Mouse (Mus musculus): ENCODE measurements around the gene Hfe. TPM values are rescaled to one million over a fixed set of nuclear protein-coding genes. Genes with fewer than 3 reads are reported as not detected.
"Not testable (repeated sequence)": the region's sequence is repeated elsewhere in the genome, so short reads cannot be mapped to it uniquely, and the experiment has no call there.

The Hfe gene
- polyA plus RNA-seq, 1 experiment, result 4.5 TPM

DNA sequence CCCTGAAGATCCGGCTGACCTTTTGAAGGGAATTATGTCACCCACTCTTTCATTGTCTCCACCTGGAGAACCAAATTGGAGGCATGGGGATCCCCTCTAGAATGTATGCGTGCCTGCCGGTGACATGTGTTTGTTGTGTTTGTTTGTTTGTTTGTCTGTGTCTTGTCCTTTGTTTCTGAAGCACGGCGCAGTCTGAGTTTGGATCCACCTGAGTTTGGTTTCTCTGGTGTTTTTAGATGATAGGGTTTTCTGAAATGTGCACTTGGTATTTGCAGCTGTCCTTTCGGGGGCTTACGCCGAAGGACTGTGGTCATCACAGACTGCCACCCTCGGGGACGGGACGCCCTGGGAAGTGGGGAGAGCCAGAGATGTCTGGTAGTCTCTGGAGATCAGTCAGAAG, 6.5 kb upstream of the Hfe start:
- Histone ChIP-seq H3K4me1 (ENCODE audit: control insufficient read depth, insufficient read depth, low read length) (no peaks in the 10 kb centered on the region; the same call in 1 of the 2 replicates), H3K4me3 (replicated peaks; ENCODE audit: control insufficient read depth, low read depth, low read length) (no peak overlapping the region), H3K27ac (ENCODE audit: control insufficient read depth, insufficient read depth, low read depth, low read length, poor library complexity) (peak overlapping the region; percentile 69)
- WGBS, result 62% methylated on average over 11 of the region's 11 CpGs
- TF ChIP-seq CTCF (IDR thresholded peaks at IDR 0.05; ENCODE audit: control insufficient read depth, insufficient read depth, low read length), result no peak
- no peak for TF ChIP-seq POLR2A (IDR thresholded peaks at IDR 0.05; ENCODE audit: borderline replicate concordance, control insufficient read depth, low read depth, low read length)

DNA sequence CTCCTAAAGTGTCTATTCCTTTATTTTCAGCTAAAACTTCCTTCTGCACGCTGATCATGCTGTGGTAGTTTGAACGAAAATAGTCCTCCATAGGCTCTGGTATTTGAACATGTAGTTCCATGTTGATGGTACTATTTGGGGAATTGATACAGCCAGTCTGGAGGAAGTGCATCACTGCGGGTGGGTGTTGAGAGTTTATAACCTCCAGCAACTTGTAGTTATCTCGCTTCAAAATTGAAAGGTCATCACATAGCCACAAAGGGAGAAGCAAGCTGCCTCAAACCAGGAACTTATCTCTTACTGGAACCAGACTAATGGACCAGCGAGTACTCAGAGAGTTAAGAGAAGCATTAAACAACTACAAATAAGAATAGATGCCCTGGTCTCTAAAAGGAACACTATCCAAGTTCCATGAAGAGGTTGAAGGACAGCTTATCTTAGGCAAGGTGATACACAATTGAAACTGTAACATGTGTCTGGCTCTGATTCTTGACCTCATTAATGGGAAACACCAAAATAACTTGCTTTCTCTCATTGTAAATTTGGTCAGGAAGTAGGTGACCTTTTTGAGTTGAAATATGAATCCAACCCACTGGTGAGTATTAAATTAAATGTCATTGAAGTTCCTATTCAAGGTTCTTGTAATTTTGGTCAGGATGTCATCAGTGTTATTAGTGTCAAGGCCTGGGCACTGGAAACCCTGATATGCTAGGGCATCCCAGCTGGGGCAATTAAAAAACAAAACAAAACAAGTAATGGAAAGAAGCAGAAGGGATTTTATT, 5.8 kb upstream of the Hfe start:
- whole genome bisulfite sequencing, result 33% methylated on average over 5 of the region's 5 CpGs
- Histone ChIP-seq H3K4me3 (replicated peaks; ENCODE audit: control insufficient read depth, low read depth, low read length) (no peak overlapping the region), H3K4me1 (ENCODE audit: control insufficient read depth, insufficient read depth, low read length) (no peaks in the 10 kb centered on the region; the same call in 1 of the 2 replicates), H3K27ac (ENCODE audit: control insufficient read depth, insufficient read depth, low read depth, low read length, poor library complexity) (no peak overlapping the region)
- TF ChIP-seq CTCF (IDR thresholded peaks at IDR 0.05; ENCODE audit: control insufficient read depth, insufficient read depth, low read length), result no peak
- no peak for TF ChIP-seq POLR2A (IDR thresholded peaks at IDR 0.05; ENCODE audit: borderline replicate concordance, control insufficient read depth, low read depth, low read length)

DNA sequence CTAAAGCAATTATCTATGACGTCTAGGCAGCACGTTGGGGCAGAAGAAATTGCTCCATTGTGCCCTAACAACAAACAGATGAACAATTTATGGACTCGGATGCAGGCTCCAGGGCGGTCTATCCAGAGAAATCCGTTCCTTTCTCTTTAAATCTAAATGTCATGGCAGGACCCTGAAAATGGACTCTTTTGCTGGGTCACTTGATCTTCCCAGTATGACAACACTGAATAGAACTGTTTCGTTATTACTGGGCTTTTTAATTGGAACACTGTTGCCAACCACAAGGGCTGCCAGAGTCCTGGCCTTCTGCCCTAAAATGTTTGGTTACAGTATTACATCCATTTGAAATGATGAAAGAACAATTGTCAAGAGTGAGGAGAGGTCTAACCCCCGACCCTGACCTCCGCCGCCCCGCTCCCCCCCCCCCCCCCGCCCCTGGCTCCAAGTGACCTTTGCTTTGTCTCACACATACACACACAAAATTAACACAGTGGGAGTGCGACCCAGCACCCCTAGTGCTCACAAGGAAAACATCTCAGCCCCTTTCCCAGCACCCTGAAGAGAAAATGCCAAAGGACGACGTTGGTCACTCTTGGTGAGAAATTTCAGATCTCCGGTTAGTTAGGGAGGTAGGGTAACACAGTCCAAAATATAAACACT, 810 bp downstream of the Hfe start:
- WGBS, result 21% methylated on average over 15 of the region's 15 CpGs
- Histone ChIP-seq H3K27ac (ENCODE audit: control insufficient read depth, insufficient read depth, low read depth, low read length, poor library complexity) (peak overlapping the region; percentile 78), H3K4me3 (replicated peaks; ENCODE audit: control insufficient read depth, low read depth, low read length) (peak overlapping the region; percentile 75), H3K4me1 (ENCODE audit: control insufficient read depth, insufficient read depth, low read length) (no peaks in the 10 kb centered on the region; the same call in 1 of the 2 replicates)
- TF ChIP-seq CTCF (IDR thresholded peaks at IDR 0.05; ENCODE audit: control insufficient read depth, insufficient read depth, low read length) (no peak), POLR2A (IDR thresholded peaks at IDR 0.05; ENCODE audit: borderline replicate concordance, control insufficient read depth, low read depth, low read length) (no peak)

DNA sequence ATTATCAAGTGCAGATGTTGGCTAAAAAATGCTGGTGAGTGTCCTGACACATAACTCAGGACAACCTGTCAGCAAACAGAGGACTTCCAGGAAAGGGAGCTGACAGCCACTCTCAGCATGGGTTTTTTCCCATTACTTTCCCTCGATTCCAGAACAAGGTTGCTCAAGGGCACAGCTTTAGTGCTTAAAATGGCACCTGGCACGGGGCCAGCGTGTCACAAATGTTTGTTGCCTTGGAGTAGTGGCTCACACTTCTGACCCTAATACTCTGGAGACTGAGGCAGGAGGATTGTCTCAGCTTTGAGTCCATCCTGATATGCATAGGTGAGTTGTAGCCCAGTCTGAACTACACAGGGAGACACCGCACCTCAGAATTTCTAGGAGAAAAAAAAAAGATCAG, 2.0 kb downstream of the Hfe start:
- TF ChIP-seq CTCF (IDR thresholded peaks at IDR 0.05; ENCODE audit: control insufficient read depth, insufficient read depth, low read length) (no peak), POLR2A (IDR thresholded peaks at IDR 0.05; ENCODE audit: borderline replicate concordance, control insufficient read depth, low read depth, low read length) (no peak)
- WGBS, result 68% methylated on average over 4 of the region's 4 CpGs
- Histone ChIP-seq H3K4me3 (replicated peaks; ENCODE audit: control insufficient read depth, low read depth, low read length) (no peak overlapping the region), H3K27ac (ENCODE audit: control insufficient read depth, insufficient read depth, low read depth, low read length, poor library complexity) (no peak overlapping the region), H3K4me1 (ENCODE audit: control insufficient read depth, insufficient read depth, low read length) (no peaks in the 10 kb centered on the region; the same call in 1 of the 2 replicates)

DNA sequence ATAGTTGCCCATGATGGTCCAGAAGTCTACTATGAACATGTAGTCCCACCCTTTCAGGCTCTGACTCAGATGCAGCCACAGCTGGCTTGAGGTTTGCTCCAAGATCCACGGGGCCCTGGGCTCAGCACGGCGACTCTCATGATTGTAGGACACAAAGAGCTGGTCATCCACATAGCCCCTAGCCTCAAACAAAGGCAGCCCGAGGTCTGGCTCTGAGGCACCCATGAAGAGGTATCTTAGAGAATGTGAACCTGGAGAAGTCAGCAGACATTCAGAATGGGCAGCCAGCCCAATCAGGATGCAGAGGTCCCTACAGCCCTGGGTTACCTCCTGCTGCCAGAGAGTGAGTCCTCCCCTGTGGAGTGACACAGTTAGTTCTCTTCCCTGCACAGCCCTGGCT, 2.6 kb downstream of the Hfe start:
- Histone ChIP-seq H3K4me1 (ENCODE audit: control insufficient read depth, insufficient read depth, low read length) (no peaks in the 10 kb centered on the region; the same call in 1 of the 2 replicates), H3K4me3 (replicated peaks; ENCODE audit: control insufficient read depth, low read depth, low read length) (no peak overlapping the region), H3K27ac (ENCODE audit: control insufficient read depth, insufficient read depth, low read depth, low read length, poor library complexity) (no peak overlapping the region)
- TF ChIP-seq POLR2A (IDR thresholded peaks at IDR 0.05; ENCODE audit: borderline replicate concordance, control insufficient read depth, low read depth, low read length), result no peak
- no peak for TF ChIP-seq CTCF (IDR thresholded peaks at IDR 0.05; ENCODE audit: control insufficient read depth, insufficient read depth, low read length)
- 76% methylated on average over 4 of the region's 4 CpGs for WGBS

DNA sequence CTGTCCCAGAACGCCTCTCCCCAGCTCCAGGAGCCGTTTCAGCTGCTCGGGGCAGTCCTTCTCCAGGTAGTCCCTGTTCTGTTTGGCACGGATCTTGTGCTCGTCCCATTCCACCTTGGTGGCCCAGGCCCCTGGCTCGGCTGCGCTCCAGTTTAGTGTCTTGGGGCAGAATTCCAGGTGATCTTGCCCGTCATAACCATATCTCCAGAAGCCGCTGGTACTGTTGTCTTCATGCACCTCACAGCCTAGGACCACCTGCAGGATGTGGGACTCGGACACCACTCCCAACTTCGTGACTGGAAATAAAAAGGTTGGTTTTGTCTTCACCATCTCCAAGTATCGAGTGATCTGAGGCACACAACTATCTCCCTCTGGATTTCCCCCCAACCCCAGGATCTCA, 3.9 kb downstream of the Hfe start:
- Histone ChIP-seq H3K4me1 (ENCODE audit: control insufficient read depth, insufficient read depth, low read length) (no peaks in the 10 kb centered on the region; the same call in 1 of the 2 replicates), H3K27ac (ENCODE audit: control insufficient read depth, insufficient read depth, low read depth, low read length, poor library complexity) (no peak overlapping the region), H3K4me3 (replicated peaks; ENCODE audit: control insufficient read depth, low read depth, low read length) (no peak overlapping the region)
- 80% methylated on average over 12 of the region's 12 CpGs for WGBS
- TF ChIP-seq CTCF (IDR thresholded peaks at IDR 0.05; ENCODE audit: control insufficient read depth, insufficient read depth, low read length) (no peak), POLR2A (IDR thresholded peaks at IDR 0.05; ENCODE audit: borderline replicate concordance, control insufficient read depth, low read depth, low read length) (no peak)

DNA sequence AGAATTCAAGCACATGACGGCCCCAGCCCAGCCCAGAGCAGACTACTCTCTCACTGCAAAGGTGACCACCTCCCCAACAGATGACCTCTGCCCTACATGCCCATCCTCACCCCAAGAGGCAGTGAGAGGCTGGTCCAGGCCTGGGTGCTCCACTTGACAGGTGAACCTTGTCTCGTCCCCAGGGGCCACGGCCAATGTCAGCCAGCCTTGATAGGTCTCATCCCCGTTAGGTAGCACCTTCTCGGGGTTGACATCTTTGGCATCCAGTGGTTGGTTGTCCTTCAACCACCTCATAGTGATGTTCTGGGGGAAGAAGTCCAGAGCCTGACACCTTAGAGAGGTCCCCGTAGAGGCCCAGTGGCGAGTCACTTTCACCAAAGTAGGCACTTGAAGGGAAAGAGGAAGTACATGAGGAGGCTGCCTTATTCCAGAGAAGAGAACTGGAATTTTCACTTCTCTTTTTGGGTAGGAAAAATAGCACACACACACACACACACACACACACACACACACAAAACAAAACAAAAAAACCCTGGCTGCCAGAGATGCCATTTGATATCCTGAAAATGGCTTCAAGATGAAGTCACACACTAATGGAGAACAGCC, 4.8 kb downstream of the Hfe start:
- Histone ChIP-seq H3K27ac (ENCODE audit: control insufficient read depth, insufficient read depth, low read depth, low read length, poor library complexity) (no peak overlapping the region), H3K4me3 (replicated peaks; ENCODE audit: control insufficient read depth, low read depth, low read length) (no peak overlapping the region), H3K4me1 (ENCODE audit: control insufficient read depth, insufficient read depth, low read length) (no peaks in the 10 kb centered on the region; the same call in 1 of the 2 replicates)
- TF ChIP-seq POLR2A (IDR thresholded peaks at IDR 0.05; ENCODE audit: borderline replicate concordance, control insufficient read depth, low read depth, low read length), result no peak
- TF ChIP-seq CTCF (IDR thresholded peaks at IDR 0.05; ENCODE audit: control insufficient read depth, insufficient read depth, low read length), result no peak
- WGBS, result 56% methylated on average over 7 of the region's 7 CpGs

DNA sequence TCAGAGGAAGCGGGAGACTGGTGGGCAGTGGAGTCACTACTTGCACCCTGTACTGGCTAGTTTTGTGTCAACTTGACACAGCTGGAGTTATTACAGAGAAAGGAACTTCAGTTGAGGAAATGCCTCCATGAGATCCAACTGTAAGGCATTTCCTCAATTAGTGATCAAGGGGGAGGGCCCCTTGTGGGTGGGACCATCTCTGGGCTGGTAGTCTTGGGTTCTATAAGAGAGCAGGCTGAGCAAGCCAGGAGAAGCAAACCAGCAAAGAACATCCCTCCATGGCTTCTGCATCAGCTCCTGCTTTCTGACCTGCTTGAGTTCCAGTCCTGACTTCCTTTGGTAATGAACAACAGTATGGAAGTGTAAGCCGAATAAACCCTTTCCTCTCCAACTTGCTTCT, 7.9 kb downstream of the Hfe start:
- 56% methylated on average over 2 of the region's 2 CpGs for WGBS
- not testable (repeated sequence) for H3K4me3 ChIP-seq (replicated peaks; ENCODE audit: control insufficient read depth, low read depth, low read length); H3K27ac ChIP-seq (ENCODE audit: control insufficient read depth, insufficient read depth, low read depth, low read length, poor library complexity); H3K4me1 ChIP-seq (ENCODE audit: control insufficient read depth, insufficient read depth, low read length)
